Mouse (Mus musculus) intestine, embryonic 15.5 days (tissue): ENCODE results near the gene Mmp9. TPM values are rescaled to one million over a fixed set of nuclear protein-coding genes. Genes with fewer than 3 reads are reported as not detected.

Source experiments
- ATAC-seq: fragments of 200-750 bp; cut with Nextera tagmentation; 2 replicates; pipeline ENCODE4 v1.8.0; 2017; ENCODE audit warnings: moderate TSS enrichment, moderate library complexity
- H3K27ac ChIP-seq: fragments of 300-500 bp; sonication (generic); 2 replicates; pipeline ENCODE4 v1.5.1; 2015; ENCODE audit warnings: mild to moderate bottlenecking, inconsistent platforms
- H3K27me3 ChIP-seq: fragments of 300-500 bp; sonication (generic); replicated peaks from 2 replicates; pipeline ENCODE4 v1.6.1; 2015; ENCODE audit warnings: inconsistent platforms
- H3K36me3 ChIP-seq: fragments of 300-500 bp; sonication (generic); 2 replicates; pipeline ENCODE4 v1.6.1; 2015; ENCODE audit warnings: inconsistent platforms
- H3K4me1 ChIP-seq: fragments of 300-500 bp; sonication (generic); replicated peaks from 2 replicates; pipeline ENCODE4 v1.6.1; 2015; ENCODE audit warnings: inconsistent platforms
- H3K4me2 ChIP-seq: fragments of 300-500 bp; sonication (generic); replicated peaks from 2 replicates; pipeline ENCODE4 v1.6.1; 2015; ENCODE audit warnings: mild to moderate bottlenecking, inconsistent platforms
- H3K4me3 ChIP-seq: fragments of 300-500 bp; sonication (generic); replicated peaks from 2 replicates; pipeline ENCODE4 v1.5.1; 2015; ENCODE audit warnings: inconsistent platforms
- H3K9ac ChIP-seq: fragments of 300-500 bp; sonication (generic); 2 replicates; pipeline ENCODE4 v1.6.1; 2015; ENCODE audit warnings: inconsistent platforms
- H3K9me3 ChIP-seq: fragments of 300-500 bp; sonication (generic); 2 replicates; pipeline ENCODE4 v1.6.1; 2016; ENCODE audit warnings: inconsistent platforms
- WGBS: fragments of 180-500 bp; shearing (Covaris S2); methylation state at CpG from one replicate; pipeline ENCODE4 v1.1.7; 2015; 5-methylcytosine and 5-hydroxymethylcytosine counted together
- polyA plus RNA-seq: library from polyadenylated mRNA; unstranded; fragments of >200 nt; fragmentation: Nextera tagmentation; extraction: Ambion mirVana; gene quantifications from 2 replicates; pipeline ENCODE4 v1.2.1, GENCODE M21; 2015

Mmp9 gene
- polyA plus RNA-seq, 1 experiment from 2014 or later: 5.2 TPM

DNA sequence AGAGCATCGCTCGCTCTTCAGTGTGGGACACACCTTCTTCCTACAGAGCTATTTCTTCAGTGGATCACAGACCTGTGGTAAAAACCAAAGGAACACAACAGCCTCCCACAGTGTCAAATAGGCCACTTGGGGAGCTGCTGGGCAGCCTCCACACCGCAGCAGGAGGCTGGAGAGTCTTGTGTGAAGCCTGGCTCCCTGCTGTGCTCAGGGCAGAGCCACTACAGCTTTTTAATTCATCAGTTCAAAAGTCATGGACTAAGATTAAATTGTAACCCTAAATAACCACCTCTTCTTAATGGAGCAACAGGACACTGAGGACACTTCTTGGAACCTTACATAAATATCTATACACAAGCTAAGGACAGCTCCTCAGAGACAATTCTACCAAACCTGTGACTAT, 62.5 kb downstream of the Mmp9 start:
- no peak for ATAC-seq

DNA sequence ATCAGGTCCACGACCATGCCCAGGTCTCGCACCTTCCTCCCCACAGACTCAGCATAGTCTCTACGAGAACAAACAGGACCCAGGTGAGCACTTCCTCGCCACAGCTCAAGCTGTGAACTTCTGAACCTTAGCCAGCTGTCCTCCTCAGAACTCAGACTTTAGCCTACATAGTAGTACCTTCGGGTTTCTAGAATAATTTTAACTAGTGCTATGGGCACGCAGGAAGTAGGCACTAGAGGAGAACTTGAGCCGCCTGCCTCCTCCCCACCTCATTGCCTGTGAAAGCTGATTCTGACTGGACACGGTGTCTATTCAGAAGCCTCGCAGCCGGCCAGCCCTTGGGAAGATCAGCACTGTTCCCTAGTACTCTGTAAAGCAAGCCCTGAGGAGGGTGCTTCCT, 63.7 kb downstream of the Mmp9 start:
- 89% methylated on average over 10 of the region's 10 CpGs for WGBS
- no peaks in the 10 kb centered on the region for H3K9me3 ChIP-seq
- H3K4me2 ChIP-seq: no peak overlapping the region
- no peak for ATAC-seq
- H3K27ac ChIP-seq: no peak overlapping the region
- H3K27me3 ChIP-seq: no peaks in the 10 kb centered on the region
- peaks cover 66% of the 10 kb centered on the region for H3K36me3 ChIP-seq
- no peak overlapping the region for H3K4me3 ChIP-seq
- H3K4me1 ChIP-seq: no peaks in the 10 kb centered on the region
- H3K9ac ChIP-seq: no peak overlapping the region

More for the DNA sequence above, 62.5 kb downstream of the Mmp9 start:
- Histone ChIP-seq H3K4me2 (no peak overlapping the region), H3K9ac (no peak overlapping the region), H3K4me1 (peaks cover 8% of the 10 kb centered on the region), H3K4me3 (no peak overlapping the region), H3K27me3 (peaks cover 9% of the 10 kb centered on the region), H3K36me3 (peaks cover 59% of the 10 kb centered on the region), H3K9me3 (no peaks in the 10 kb centered on the region), H3K27ac (no peak overlapping the region)
- 92% methylated on average over 3 of the region's 3 CpGs for WGBS

Other genes starting within 250 kb of the Mmp9 start
- gene Spint4, start 242.3 kb upstream of the Mmp9 start, polyA plus RNA-seq: not detected in 2 replicates
- not detected in 2 replicates for gene Spint5, start 225.5 kb upstream of the Mmp9 start, polyA plus RNA-seq
- gene Wfdc3, start 194.8 kb upstream of the Mmp9 start, polyA plus RNA-seq: 1.8 and 2.0 TPM in 2 replicates
- 60.4 and 62.5 TPM in 2 replicates for gene Dnttip1, start 194.8 kb upstream of the Mmp9 start, polyA plus RNA-seq
- gene Ube2c, start 170.9 kb upstream of the Mmp9 start, polyA plus RNA-seq: 431 and 439 TPM in 2 replicates
- gene Tnnc2, start 160.8 kb upstream of the Mmp9 start, polyA plus RNA-seq: 1.7 and 6.9 TPM in 2 replicates
- 18.4 and 21.2 TPM in 2 replicates for gene Snx21, start 155.0 kb upstream of the Mmp9 start, polyA plus RNA-seq
- 23.6 and 29.7 TPM in 2 replicates for gene Acot8, start 135.9 kb upstream of the Mmp9 start, polyA plus RNA-seq
- gene Zswim3, start 135.7 kb upstream of the Mmp9 start, polyA plus RNA-seq: 8.1 and 9.0 TPM in 2 replicates
- gene Zswim1, start 118.1 kb upstream of the Mmp9 start, polyA plus RNA-seq: 13.5 TPM in 2 replicates
- gene Spata25, start 112.2 kb upstream of the Mmp9 start, polyA plus RNA-seq: not detected in 2 replicates
- gene Ctsa, start 107.9 kb upstream of the Mmp9 start, polyA plus RNA-seq: 266 and 277 TPM in 2 replicates
- gene Neurl2, start 107.3 kb upstream of the Mmp9 start, polyA plus RNA-seq: 6.8 and 7.4 TPM in 2 replicates
- gene Pltp, start 83.1 kb upstream of the Mmp9 start, polyA plus RNA-seq: 28.7 and 29.5 TPM in 2 replicates
- gene Pcif1, start 61.5 kb upstream of the Mmp9 start, polyA plus RNA-seq: 63.6 and 65.5 TPM in 2 replicates
- 10.7 and 11.3 TPM in 2 replicates for gene Zfp335, start 29.0 kb upstream of the Mmp9 start, polyA plus RNA-seq
- gene Slc12a5, start 20.0 kb downstream of the Mmp9 start, polyA plus RNA-seq: 0.80 and 0.97 TPM in 2 replicates
- 47.4 and 48.8 TPM in 2 replicates for gene Ncoa5, start 94.1 kb downstream of the Mmp9 start, polyA plus RNA-seq
- 8.5 and 9.3 TPM in 2 replicates for gene Cd40, start 114.8 kb downstream of the Mmp9 start, polyA plus RNA-seq
- gene 1700025C18Rik, start 150.0 kb downstream of the Mmp9 start, polyA plus RNA-seq: not detected in 2 replicates